Mouse (Mus musculus) MEL (cell line): ENCODE results near the gene Slc30a2.

ENCODE experiments used
- CTCF ChIP-seq, 3 experiments: IDR thresholded peaks in 2 of 3; conservative IDR thresholded peaks in 1 of 3; 2 replicates each; pipeline ENCODE4 v1.5.1; 2011 to 2012; ENCODE audit warnings: low read length in 3 of 3, low read depth in 2 of 3, mild to moderate bottlenecking in 2 of 3, improper control_type of control experiment in 1 of 3, inconsistent platforms in 1 of 3, mixed read lengths in 1 of 3, moderate library complexity in 1 of 3; ENCODE audit not compliant: control insufficient read depth in 1 of 3, insufficient read depth in 1 of 3, poor library complexity in 1 of 3, severe bottlenecking in 1 of 3
- MEF2A ChIP-seq: IDR thresholded peaks from 2 replicates; pipeline ENCODE4 v1.6.1; 2014; ENCODE audit warnings: low read depth, mild to moderate bottlenecking, inconsistent platforms, low read length, improper control_type of control experiment; ENCODE audit not compliant: poor library complexity, insufficient replicate concordance, severe bottlenecking; ENCODE audit errors: extremely low read depth
- POLR2A ChIP-seq, 2 experiments: IDR thresholded peaks; 2 replicates each; pipeline ENCODE4 v1.6.1; 2011 to 2012; ENCODE audit warnings: low read length in 2 of 2, mild to moderate bottlenecking in 2 of 2, control low read depth in 1 of 2, improper control_type of control experiment in 1 of 2, low read depth in 1 of 2, moderate library complexity in 1 of 2; ENCODE audit not compliant: control insufficient read depth in 1 of 2, insufficient read depth in 1 of 2, poor library complexity in 1 of 2
- POLR2AphosphoS5 ChIP-seq: IDR thresholded peaks from 2 replicates; pipeline ENCODE4 v1.6.1; 2012; ENCODE audit warnings: low read depth, borderline replicate concordance, mild to moderate bottlenecking, inconsistent platforms, low read length, moderate library complexity, mixed read lengths
- SMC3 ChIP-seq: IDR thresholded peaks from 2 replicates; pipeline ENCODE4 v1.6.1; 2011; ENCODE audit warnings: low read depth, low read length, improper control_type of control experiment
- TAL1 ChIP-seq: IDR thresholded peaks from 2 replicates; pipeline ENCODE4 v1.6.1; 2012; ENCODE audit warnings: mild to moderate bottlenecking, inconsistent platforms, low read length, moderate library complexity, mixed read lengths

DNA sequence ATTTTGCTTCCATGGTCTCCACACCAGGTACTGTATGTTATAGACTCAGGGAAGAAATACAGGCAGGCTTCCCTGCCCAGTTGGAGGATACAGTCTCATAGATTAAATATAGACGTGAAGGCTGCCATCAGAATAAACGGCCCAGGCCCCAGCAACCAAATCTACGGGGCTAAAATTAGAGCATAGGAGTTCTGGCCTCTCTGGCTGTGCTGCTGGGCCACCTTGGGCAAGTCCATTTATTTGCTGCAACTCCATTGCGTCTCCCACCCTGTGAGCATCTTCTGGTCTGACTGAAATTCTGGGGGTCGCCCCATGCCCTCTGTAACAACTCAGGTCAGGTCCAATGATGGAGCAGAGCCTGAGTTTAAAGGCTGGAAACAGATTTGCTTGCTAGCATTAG is 23.9 kb upstream of the Slc30a2 start:
- TF ChIP-seq MEF2A (no peak), CTCF (IDR thresholded peaks at IDR 0.05 in 2 of 3, conservative IDR thresholded peaks at IDR 0.05 in 1 of 3; ENCODE audit: control insufficient read depth in 1 of 3, insufficient read depth in 1 of 3, low read depth in 2 of 3, low read length in 3 of 3, poor library complexity in 1 of 3, severe bottlenecking in 1 of 3) (no peak), POLR2AphosphoS5 (no peak), POLR2A (IDR thresholded peaks at IDR 0.05; ENCODE audit: control insufficient read depth in 1 of 2, insufficient read depth in 1 of 2, low read depth in 1 of 2, low read length in 2 of 2, poor library complexity in 1 of 2) (no peak), TAL1 (no peak), SMC3 (no peak)
